Mouse (Mus musculus) MEL (cell line): ENCODE data around the gene Palm. TPM values are rescaled to one million over a fixed set of nuclear protein-coding genes. Genes with fewer than 3 reads are reported as not detected.

Experiments used
- DNase-seq: peaks from one replicate; pipeline ENCODE4 v3.0.0; 2011; ENCODE audit warnings: low read depth, low spot score
- H3K27ac ChIP-seq: 2 replicates; pipeline ENCODE4 v1.5.1; 2012; ENCODE audit warnings: low read depth, mild to moderate bottlenecking, control low read depth, low read length, moderate library complexity; ENCODE audit not compliant: control insufficient read depth
- H3K27me3 ChIP-seq, 2 experiments: fragments of 150-350 bp in 1 of 2; sonication (generic) in 1 of 2; 2 replicates each; pipeline ENCODE4 v1.6.1; 2012; ENCODE audit warnings: low read length in 2 of 2, mild to moderate bottlenecking in 2 of 2, improper control_type of control experiment in 1 of 2, moderate library complexity in 1 of 2; ENCODE audit not compliant: insufficient read depth in 2 of 2, control insufficient read depth in 1 of 2
- H3K36me3 ChIP-seq, 2 experiments: 2 replicates each; pipeline ENCODE4 v1.6.1; 2012 to 2014; ENCODE audit warnings: low read length in 2 of 2, improper control_type of control experiment in 1 of 2, inconsistent platforms in 1 of 2, mild to moderate bottlenecking in 1 of 2; ENCODE audit not compliant: insufficient read depth in 2 of 2, control insufficient read depth in 1 of 2
- H3K4me1 ChIP-seq, 2 experiments: fragments of 150-350 bp in 1 of 2; sonication (generic) in 1 of 2; 2 replicates each; pipeline ENCODE4 v1.6.1; 2012; ENCODE audit warnings: low read length in 2 of 2, improper control_type of control experiment in 1 of 2, mild to moderate bottlenecking in 1 of 2; ENCODE audit not compliant: insufficient read depth in 2 of 2, control insufficient read depth in 1 of 2
- H3K4me3 ChIP-seq, 2 experiments: fragments of 150-350 bp in 1 of 2; sonication (generic) in 1 of 2; 2 replicates each; pipeline ENCODE4 v1.5.1; 2012; ENCODE audit warnings: low read depth in 2 of 2, low read length in 2 of 2, mild to moderate bottlenecking in 2 of 2, moderate library complexity in 2 of 2, control low read depth in 1 of 2, improper control_type of control experiment in 1 of 2; ENCODE audit not compliant: control insufficient read depth in 1 of 2, insufficient read depth in 1 of 2
- H3K79me2 ChIP-seq: 2 replicates; pipeline ENCODE4 v1.6.1; 2012; ENCODE audit warnings: mild to moderate bottlenecking, low read length, moderate library complexity; ENCODE audit not compliant: control insufficient read depth, poor library complexity, insufficient read depth
- H3K9ac ChIP-seq: 2 replicates; pipeline ENCODE4 v1.6.1; 2012; ENCODE audit warnings: low read depth, mild to moderate bottlenecking, control low read depth, low read length, moderate library complexity; ENCODE audit not compliant: control insufficient read depth, poor library complexity, severe bottlenecking
- H3K9me3 ChIP-seq: fragments of 150-350 bp; sonication (generic); replicated peaks from 2 replicates; pipeline ENCODE4 v1.6.1; 2012; ENCODE audit warnings: mild to moderate bottlenecking, low read length, improper control_type of control experiment, moderate library complexity; ENCODE audit not compliant: insufficient read depth
- BHLHE40 ChIP-seq: IDR thresholded peaks from 2 replicates; pipeline ENCODE4 v1.6.1; 2012; ENCODE audit warnings: low read depth, mild to moderate bottlenecking, inconsistent platforms, low read length, improper control_type of control experiment, borderline replicate concordance
- CHD2 ChIP-seq: IDR thresholded peaks from 2 replicates; pipeline ENCODE4 v1.6.1; 2011; ENCODE audit warnings: low read length, improper control_type of control experiment
- CTCF ChIP-seq, 3 experiments: IDR thresholded peaks in 2 of 3; conservative IDR thresholded peaks in 1 of 3; 2 replicates each; pipeline ENCODE4 v1.5.1; 2011 to 2012; ENCODE audit warnings: low read length in 3 of 3, low read depth in 2 of 3, mild to moderate bottlenecking in 2 of 3, improper control_type of control experiment in 1 of 3, inconsistent platforms in 1 of 3, mixed read lengths in 1 of 3, moderate library complexity in 1 of 3; ENCODE audit not compliant: control insufficient read depth in 1 of 3, insufficient read depth in 1 of 3, poor library complexity in 1 of 3, severe bottlenecking in 1 of 3
- E2F4 ChIP-seq: IDR thresholded peaks from 2 replicates; pipeline ENCODE4 v1.6.1; 2011; ENCODE audit warnings: low read depth, low read length, improper control_type of control experiment, borderline replicate concordance
- ELF1 ChIP-seq: IDR thresholded peaks from 2 replicates; pipeline ENCODE4 v1.6.1; 2014; ENCODE audit warnings: low read depth, mild to moderate bottlenecking, inconsistent platforms, low read length, improper control_type of control experiment, moderate library complexity
- EP300 ChIP-seq, 2 experiments: IDR thresholded peaks; 2 replicates each; pipeline ENCODE4 v1.6.1; 2011; ENCODE audit warnings: improper control_type of control experiment in 2 of 2, low read length in 2 of 2, low read depth in 1 of 2, mild to moderate bottlenecking in 1 of 2
- ETS1 ChIP-seq: IDR thresholded peaks from 2 replicates; pipeline ENCODE4 v1.6.1; 2012; ENCODE audit warnings: low read depth, mild to moderate bottlenecking, inconsistent platforms, low read length, improper control_type of control experiment, moderate library complexity
- GABPA ChIP-seq: IDR thresholded peaks from 2 replicates; pipeline ENCODE4 v1.6.1; 2012; ENCODE audit warnings: low read depth, mild to moderate bottlenecking, inconsistent platforms, low read length, improper control_type of control experiment, moderate library complexity
- GATA1 ChIP-seq: IDR thresholded peaks from 2 replicates; pipeline ENCODE4 v1.6.1; 2011; ENCODE audit warnings: low read depth, low read length, improper control_type of control experiment
- HCFC1 ChIP-seq: IDR thresholded peaks from 2 replicates; pipeline ENCODE4 v1.6.1; 2012; ENCODE audit warnings: low read depth, mild to moderate bottlenecking, inconsistent platforms, low read length, improper control_type of control experiment, moderate library complexity
- JUND ChIP-seq: IDR thresholded peaks from 2 replicates; pipeline ENCODE4 v1.6.1; 2011; ENCODE audit warnings: low read depth, mild to moderate bottlenecking, improper control_type of control experiment, low read length
- KAT2A ChIP-seq: conservative IDR thresholded peaks from 2 replicates; pipeline ENCODE4 v1.6.1; 2012; ENCODE audit warnings: low read depth, low read length, improper control_type of control experiment, inconsistent platforms
- MAFK ChIP-seq: IDR thresholded peaks from 2 replicates; pipeline ENCODE4 v1.6.1; 2011; ENCODE audit warnings: low read depth, mild to moderate bottlenecking, low read length, improper control_type of control experiment, borderline replicate concordance
- MAZ ChIP-seq: IDR thresholded peaks from 2 replicates; pipeline ENCODE4 v1.6.1; 2012; ENCODE audit warnings: low read depth, mild to moderate bottlenecking, inconsistent platforms, low read length, improper control_type of control experiment
- MEF2A ChIP-seq: IDR thresholded peaks from 2 replicates; pipeline ENCODE4 v1.6.1; 2014; ENCODE audit warnings: low read depth, mild to moderate bottlenecking, inconsistent platforms, low read length, improper control_type of control experiment; ENCODE audit not compliant: poor library complexity, insufficient replicate concordance, severe bottlenecking; ENCODE audit errors: extremely low read depth
- MXI1 ChIP-seq: IDR thresholded peaks from 2 replicates; pipeline ENCODE4 v1.6.1; 2011; ENCODE audit warnings: mild to moderate bottlenecking, low read depth, low read length, improper control_type of control experiment
- MYB ChIP-seq: IDR thresholded peaks from 2 replicates; pipeline ENCODE4 v1.6.1; 2011; ENCODE audit warnings: mild to moderate bottlenecking, low read depth, low read length, improper control_type of control experiment
- MYC ChIP-seq: IDR thresholded peaks from 2 replicates; pipeline ENCODE4 v1.6.1; 2011; ENCODE audit warnings: low read depth, mild to moderate bottlenecking, low read length, improper control_type of control experiment, moderate library complexity
- NELFE ChIP-seq: IDR thresholded peaks from 2 replicates; pipeline ENCODE4 v1.6.1; 2011; ENCODE audit warnings: low read depth, low read length, improper control_type of control experiment
- NRF1 ChIP-seq: IDR thresholded peaks from 2 replicates; pipeline ENCODE4 v1.6.1; 2014; ENCODE audit warnings: low read depth, mild to moderate bottlenecking, inconsistent platforms, low read length, improper control_type of control experiment, moderate library complexity; ENCODE audit not compliant: poor library complexity, insufficient read depth, severe bottlenecking
- POLR2A ChIP-seq, 2 experiments: IDR thresholded peaks; 2 replicates each; pipeline ENCODE4 v1.6.1; 2011 to 2012; ENCODE audit warnings: low read length in 2 of 2, mild to moderate bottlenecking in 2 of 2, control low read depth in 1 of 2, improper control_type of control experiment in 1 of 2, low read depth in 1 of 2, moderate library complexity in 1 of 2; ENCODE audit not compliant: control insufficient read depth in 1 of 2, insufficient read depth in 1 of 2, poor library complexity in 1 of 2
- POLR2AphosphoS2 ChIP-seq: IDR thresholded peaks from 2 replicates; pipeline ENCODE4 v1.6.1; 2011; ENCODE audit warnings: low read length, improper control_type of control experiment
- POLR2AphosphoS5 ChIP-seq: IDR thresholded peaks from 2 replicates; pipeline ENCODE4 v1.6.1; 2012; ENCODE audit warnings: low read depth, borderline replicate concordance, mild to moderate bottlenecking, inconsistent platforms, low read length, moderate library complexity, mixed read lengths
- RAD21 ChIP-seq: IDR thresholded peaks from 2 replicates; pipeline ENCODE4 v1.6.1; 2011; ENCODE audit warnings: mild to moderate bottlenecking, low read depth, low read length, improper control_type of control experiment
- RCOR1 ChIP-seq: IDR thresholded peaks from 2 replicates; pipeline ENCODE4 v1.6.1; 2012; ENCODE audit warnings: low read depth, mild to moderate bottlenecking, inconsistent platforms, low read length, improper control_type of control experiment
- SIN3A ChIP-seq: IDR thresholded peaks from 2 replicates; pipeline ENCODE4 v1.6.1; 2012; ENCODE audit warnings: low read length, improper control_type of control experiment, inconsistent platforms
- SMC3 ChIP-seq: IDR thresholded peaks from 2 replicates; pipeline ENCODE4 v1.6.1; 2011; ENCODE audit warnings: low read depth, low read length, improper control_type of control experiment
- TAL1 ChIP-seq: IDR thresholded peaks from 2 replicates; pipeline ENCODE4 v1.6.1; 2012; ENCODE audit warnings: mild to moderate bottlenecking, inconsistent platforms, low read length, moderate library complexity, mixed read lengths
- TBP ChIP-seq: IDR thresholded peaks from 2 replicates; pipeline ENCODE4 v1.8.0; 2011; ENCODE audit warnings: low read depth, low read length, improper control_type of control experiment
- TCF12 ChIP-seq: IDR thresholded peaks from 2 replicates; pipeline ENCODE4 v1.6.1; 2014; ENCODE audit warnings: low read depth, mild to moderate bottlenecking, inconsistent platforms, low read length, improper control_type of control experiment, moderate library complexity
- UBTF ChIP-seq: IDR thresholded peaks from 2 replicates; pipeline ENCODE4 v1.6.1; 2012; ENCODE audit warnings: low read depth, mild to moderate bottlenecking, inconsistent platforms, low read length, improper control_type of control experiment, moderate library complexity, borderline replicate concordance; ENCODE audit not compliant: insufficient read depth
- USF1 ChIP-seq: IDR thresholded peaks from 2 replicates; pipeline ENCODE4 v1.6.1; 2014; ENCODE audit warnings: low read depth, mild to moderate bottlenecking, inconsistent platforms, low read length, improper control_type of control experiment, moderate library complexity
- USF2 ChIP-seq, 2 experiments: IDR thresholded peaks; 2 replicates each; pipeline ENCODE4 v1.6.1; 2011 to 2012; ENCODE audit warnings: improper control_type of control experiment in 2 of 2, low read length in 2 of 2, borderline replicate concordance in 1 of 2, inconsistent platforms in 1 of 2, low read depth in 1 of 2, mild to moderate bottlenecking in 1 of 2; ENCODE audit not compliant: insufficient read depth in 1 of 2
- ZC3H11A ChIP-seq: IDR thresholded peaks from 2 replicates; pipeline ENCODE4 v1.6.1; 2012; ENCODE audit warnings: low read depth, mild to moderate bottlenecking, inconsistent platforms, low read length, improper control_type of control experiment
- ZKSCAN1 ChIP-seq: IDR thresholded peaks from 2 replicates; pipeline ENCODE4 v1.6.1; 2012; ENCODE audit warnings: low read depth, mild to moderate bottlenecking, inconsistent platforms, low read length, improper control_type of control experiment, moderate library complexity
- ZMIZ1 ChIP-seq: IDR thresholded peaks from 2 replicates; pipeline ENCODE4 v1.6.1; 2012; ENCODE audit warnings: low read depth, mild to moderate bottlenecking, inconsistent platforms, low read length, improper control_type of control experiment, moderate library complexity
- ZNF384 ChIP-seq: IDR thresholded peaks from 2 replicates; pipeline ENCODE4 v1.6.1; 2012; ENCODE audit warnings: low read depth, mild to moderate bottlenecking, inconsistent platforms, low read length, improper control_type of control experiment
- polyA plus RNA-seq, 2 experiments: library from polyadenylated mRNA; stranded (reverse) in 1 of 2; unstranded in 1 of 2; fragments of >175 nt in 1 of 2; fragments of >200 nt in 1 of 2; gene quantifications; 2 replicates each; pipeline versions ENCODE4 v1.2.1 to v1.2.4; 2012; ENCODE audit warnings: low replicate concordance in 2 of 2, low read depth in 1 of 2; ENCODE audit not compliant: insufficient read length in 2 of 2, insufficient read depth in 1 of 2, missing spikeins in 1 of 2
- total RNA-seq: library from RNA; depleted of rRNA; stranded (reverse); fragments of 300-350 nt; gene quantifications from 2 replicates; pipeline ENCODE4 v1.2.3, GENCODE M21; 2012

Palm gene
- total and polyA plus RNA-seq, 3 experiments = 4.8 to 15.5 TPM; not detected in 1

GRCm38 (mm10) chr10:79746774-79747151 is 46.6 kb upstream of the Palm start:
- DNase-seq = no peak
- H3K27ac ChIP-seq = peak overlapping the region; percentile 51

DNA sequence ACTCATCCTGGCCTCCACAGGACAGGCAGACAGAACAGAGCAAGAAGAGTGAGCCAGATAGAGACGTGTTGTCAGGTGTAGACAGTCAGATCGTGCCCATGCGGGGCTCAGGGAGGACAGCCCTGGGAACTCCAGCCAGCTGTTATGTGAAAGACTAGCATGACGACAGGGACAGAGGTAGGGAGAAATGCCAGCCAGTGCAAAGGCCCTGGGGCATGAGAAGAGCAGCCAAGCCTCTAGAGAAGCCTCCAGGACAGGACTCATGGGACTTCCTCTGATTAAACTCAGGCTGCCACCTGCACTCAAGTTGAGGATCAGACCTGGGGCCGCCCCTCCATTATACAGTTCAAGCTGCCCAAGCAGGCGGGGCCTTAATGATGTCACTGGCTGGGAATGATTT is 44.9 kb upstream of the Palm start:
- no peaks in the 10 kb centered on the region for H3K9me3 ChIP-seq
- no peak for TF ChIP-seq BHLHE40
- no peak for TF ChIP-seq POLR2AphosphoS2
- no peak for TF ChIP-seq MAFK
- no peak for TF ChIP-seq E2F4
- TF ChIP-seq CTCF (IDR thresholded peaks at IDR 0.05 in 2 of 3, conservative IDR thresholded peaks at IDR 0.05 in 1 of 3; ENCODE audit: control insufficient read depth in 1 of 3, insufficient read depth in 1 of 3, low read depth in 2 of 3, low read length in 3 of 3, poor library complexity in 1 of 3, severe bottlenecking in 1 of 3) = no peak
- no peak for TF ChIP-seq EP300 (IDR thresholded peaks at IDR 0.05; ENCODE audit: low read depth in 1 of 2, low read length in 2 of 2)
- no peak for TF ChIP-seq RAD21
- no peak for TF ChIP-seq ZNF384
- TF ChIP-seq MAZ = no peak
- TF ChIP-seq ZC3H11A = no peak
- no peak for TF ChIP-seq SIN3A
- no peak for TF ChIP-seq UBTF
- TF ChIP-seq MYC = no peak
- TF ChIP-seq POLR2AphosphoS5 = no peak
- TF ChIP-seq JUND = no peak
- no peak for TF ChIP-seq MYB
- TF ChIP-seq GATA1 = no peak
- TF ChIP-seq, all 39 proteins: peak for 0
- Histone ChIP-seq H3K4me3 (no peak overlapping the region), H3K36me3 (peaks cover 0 to 6% of the 10 kb centered on the region in 2 experiments; a peak in 2 of 4 replicates), H3K79me2 (peaks cover 9% of the 10 kb centered on the region), H3K27ac (no peak overlapping the region), H3K4me1 (peaks cover 0 to 10% of the 10 kb centered on the region in 2 experiments; a peak in 2 of 4 replicates), H3K27me3 (no peaks in the 10 kb centered on the region), H3K9ac (no peak overlapping the region)
- DNase-seq = no peak

More at GRCm38 (mm10) chr10:79746774-79747151, 46.6 kb upstream of the Palm start:
- TF ChIP-seq TAL1 (no peak), NELFE (no peak), GABPA (no peak), POLR2AphosphoS2 (0 out of 2 replicates have a peak, but pooled peaks have one; percentile 12), POLR2AphosphoS5 (no peak), ZC3H11A (no peak), MXI1 (no peak), RAD21 (no peak), USF2 (IDR thresholded peaks at IDR 0.05; ENCODE audit: borderline replicate concordance in 1 of 2, insufficient read depth in 1 of 2, low read depth in 1 of 2, low read length in 2 of 2) (no peak), KAT2A (no peak), CHD2 (no peak), MYB (no peak), USF1 (no peak), POLR2A (IDR thresholded peaks at IDR 0.05; ENCODE audit: control insufficient read depth in 1 of 2, insufficient read depth in 1 of 2, low read depth in 1 of 2, low read length in 2 of 2, poor library complexity in 1 of 2) (peak in 1 of 2 experiments; percentile 21; a peak in 1 of 4 replicates), EP300 (IDR thresholded peaks at IDR 0.05; ENCODE audit: low read depth in 1 of 2, low read length in 2 of 2) (0 out of 4 replicates have a peak, but pooled peaks of 1 of the 2 experiments have one; percentile 5), BHLHE40 (no peak), MEF2A (no peak), ZKSCAN1 (no peak), ZNF384 (no peak; the same call in 1 of the 2 replicates), E2F4 (no peak), ELF1 (no peak), ZMIZ1 (no peak), TCF12 (no peak), MAFK (no peak), SMC3 (peak; percentile 8; the same call in 1 of the 2 replicates), ETS1 (no peak), MYC (no peak; the same call in 1 of the 2 replicates), RCOR1 (no peak), GATA1 (no peak), CTCF (IDR thresholded peaks at IDR 0.05 in 2 of 3, conservative IDR thresholded peaks at IDR 0.05 in 1 of 3; ENCODE audit: control insufficient read depth in 1 of 3, insufficient read depth in 1 of 3, low read depth in 2 of 3, low read length in 3 of 3, poor library complexity in 1 of 3, severe bottlenecking in 1 of 3) (no peak), NRF1 (no peak), MAZ (peak; percentile 51; the same call in 1 of the 2 replicates), TBP (no peak), UBTF (no peak), HCFC1 (no peak), SIN3A (no peak)
- Histone ChIP-seq H3K79me2 (peaks cover 9% of the 10 kb centered on the region), H3K27me3 (no peaks in the 10 kb centered on the region), H3K9me3 (no peaks in the 10 kb centered on the region), H3K9ac (peak overlapping the region; percentile 63), H3K4me1 (peaks cover 0 to 10% of the 10 kb centered on the region in 2 experiments; a peak in 2 of 4 replicates), H3K4me3 (peak overlapping the region; percentile 38 to 61), H3K36me3 (peaks cover 0 to 6% of the 10 kb centered on the region in 2 experiments; a peak in 3 of 4 replicates)
